Mouse (Mus musculus) embryonic facial prominence, embryonic 14.5 days (tissue): ENCODE measurements around the gene Ldlrad3. TPM values are rescaled to one million over a fixed set of nuclear protein-coding genes. Genes with fewer than 3 reads are reported as not detected.

ENCODE experiments used
- polyA plus RNA-seq: library from polyadenylated mRNA; unstranded; fragments of >200 nt; fragmentation: Nextera tagmentation; extraction: Ambion mirVana; gene quantifications from 2 replicates; pipeline ENCODE4 v1.2.1, GENCODE M21; 2014

Ldlrad3 gene
- polyA plus RNA-seq, 1 experiment from 2014 or later: 48.2 TPM

Other genes starting within 250 kb of the Ldlrad3 start
- 32.1 and 34.5 TPM in 2 replicates for gene Trim44, start 221.4 kb upstream of the Ldlrad3 start, polyA plus RNA-seq